Mouse (Mus musculus) lung, embryonic 14.5 days (tissue): ENCODE data around the gene Mmp9. TPM values are rescaled to one million over a fixed set of nuclear protein-coding genes. Genes with fewer than 3 reads are reported as not detected.

Source experiments
- ATAC-seq: fragments of 200-750 bp; cut with Nextera tagmentation; 2 replicates; pipeline ENCODE4 v1.8.0; 2017; ENCODE audit warnings: mild to moderate bottlenecking, moderate TSS enrichment, moderate library complexity; ENCODE audit not compliant: insufficient read depth
- DNase-seq: peaks from one replicate; pipeline ENCODE4 v3.0.0-alpha.2; 2015
- H3K27ac ChIP-seq: fragments of 300-500 bp; sonication (generic); 2 replicates; pipeline ENCODE4 v1.5.1; 2014; ENCODE audit warnings: low read depth, mild to moderate bottlenecking, moderate library complexity
- H3K27me3 ChIP-seq: fragments of 300-500 bp; sonication (generic); 2 replicates; pipeline ENCODE4 v1.6.1; 2014; ENCODE audit warnings: low read length, control low read depth; ENCODE audit not compliant: insufficient read depth
- H3K36me3 ChIP-seq: fragments of 300-500 bp; sonication (generic); 2 replicates; pipeline ENCODE4 v1.6.1; 2014; ENCODE audit warnings: control low read depth; ENCODE audit not compliant: insufficient read depth
- H3K4me1 ChIP-seq: fragments of 300-500 bp; sonication (generic); 2 replicates; pipeline ENCODE4 v1.6.1; 2014; ENCODE audit warnings: antibody characterized with exemption, control low read depth; ENCODE audit not compliant: insufficient read depth
- H3K4me2 ChIP-seq: fragments of 300-500 bp; sonication (generic); 2 replicates; pipeline ENCODE4 v1.6.1; 2014; ENCODE audit warnings: mild to moderate bottlenecking
- H3K4me3 ChIP-seq: fragments of 300-500 bp; sonication (generic); 2 replicates; pipeline ENCODE4 v1.5.1; 2014; ENCODE audit warnings: low read depth, low read length
- H3K9ac ChIP-seq: fragments of 300-500 bp; sonication (generic); 2 replicates; pipeline ENCODE4 v1.6.1; 2014
- H3K9me3 ChIP-seq: fragments of 300-500 bp; sonication (generic); 2 replicates; pipeline ENCODE4 v1.6.1; 2016; ENCODE audit warnings: low read depth, low read length, control low read depth
- CTCF ChIP-seq: IDR thresholded peaks from 2 replicates; pipeline ENCODE4 v1.5.1; 2016; ENCODE audit warnings: antibody characterized with exemption, low read depth
- WGBS: fragments of 180-500 bp; shearing (Covaris S2); extraction: QIAGEN DNeasy Blood & Tissue Kit; methylation state at CpG from one replicate; pipeline ENCODE4 v1.1.7; 2014; 5-methylcytosine and 5-hydroxymethylcytosine counted together
- polyA plus RNA-seq: library from polyadenylated mRNA; unstranded; fragments of >200 nt; fragmentation: Nextera tagmentation; extraction: Ambion mirVana; gene quantifications from 2 replicates; pipeline ENCODE4 v1.2.1, GENCODE M21; 2014

Gene Mmp9
- polyA plus RNA-seq, 1 experiment from 2014 or later: 0.25 TPM

GRCm38 (mm10) chr2:164952448-164952847 is 11.9 kb downstream of the Mmp9 start:
- Histone ChIP-seq H3K9ac (no peak overlapping the region), H3K27me3 (peaks cover 70% of the 10 kb centered on the region), H3K27ac (no peak overlapping the region), H3K9me3 (no peaks in the 10 kb centered on the region), H3K4me3 (no peak overlapping the region), H3K4me1 (no peaks in the 10 kb centered on the region), H3K4me2 (no peak overlapping the region), H3K36me3 (no peaks in the 10 kb centered on the region)
- ATAC-seq (no peak), DNase-seq (no peak)
- TF ChIP-seq CTCF: peak; percentile 18; the same call in 1 of the 2 replicates
- 32% methylated on average over 13 of the region's 13 CpGs for WGBS

- peak; percentile 96 for TF ChIP-seq CTCF
- Histone ChIP-seq H3K4me3 (no peak overlapping the region), H3K27me3 (peaks cover 63% of the 10 kb centered on the region), H3K4me2 (peak overlapping the region; percentile 36; the same call in 1 of the 2 replicates), H3K4me1 (no peaks in the 10 kb centered on the region), H3K27ac (no peak overlapping the region), H3K9ac (no peak overlapping the region; the same call in 1 of the 2 replicates), H3K36me3 (no peaks in the 10 kb centered on the region), H3K9me3 (no peaks in the 10 kb centered on the region)
- ATAC-seq (peak; percentile 81), DNase-seq (peak; percentile 90)
- under 1% methylated on average over 21 of the region's 21 CpGs for WGBS
These were observed 12.6 kb downstream of the Mmp9 start for GRCm38 (mm10) chr2:164953224-164953623.

- TF ChIP-seq CTCF: peak; percentile 20; the same call in 1 of the 2 replicates
- peaks cover 38% of the 10 kb centered on the region for H3K27me3 ChIP-seq
- H3K9ac ChIP-seq: no peak overlapping the region
- no peaks in the 10 kb centered on the region for H3K9me3 ChIP-seq
- ATAC-seq (no peak), DNase-seq (no peak)
- no peak overlapping the region for H3K27ac ChIP-seq
- 60% methylated on average over 4 of the region's 4 CpGs for WGBS
- H3K4me3 ChIP-seq: no peak overlapping the region
- H3K36me3 ChIP-seq: no peaks in the 10 kb centered on the region
- H3K4me1 ChIP-seq: no peaks in the 10 kb centered on the region
- H3K4me2 ChIP-seq: no peak overlapping the region
These were observed 15.1 kb downstream of the Mmp9 start for GRCm38 (mm10) chr2:164955725-164956124.

DNA sequence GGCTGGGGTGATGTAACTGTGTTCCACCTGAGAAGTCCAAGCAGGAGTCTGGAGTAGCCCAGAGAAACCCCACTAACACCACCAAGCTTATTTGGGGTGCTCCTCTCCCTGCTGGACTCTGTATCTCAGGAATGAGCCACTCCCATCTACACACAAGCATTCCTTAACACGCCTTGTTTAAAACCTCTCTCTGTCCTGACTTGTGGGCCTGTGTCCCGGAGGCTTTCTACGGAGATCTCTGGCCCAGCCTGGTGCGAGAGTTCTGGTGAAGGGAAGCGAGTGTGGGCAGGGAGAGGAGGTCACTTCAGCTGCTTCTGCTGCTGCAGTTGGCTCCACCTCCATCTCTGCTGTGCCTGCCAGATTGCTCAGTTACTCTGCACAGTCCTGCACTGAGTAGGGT is 15.6 kb downstream of the Mmp9 start:
- H3K9ac ChIP-seq: no peak overlapping the region
- H3K9me3 ChIP-seq: no peaks in the 10 kb centered on the region
- TF ChIP-seq CTCF: no peak
- no peak overlapping the region for H3K4me3 ChIP-seq
- WGBS: 65% methylated on average over 5 of the region's 5 CpGs
- ATAC-seq: no peak
- H3K36me3 ChIP-seq: no peaks in the 10 kb centered on the region
- no peaks in the 10 kb centered on the region for H3K4me1 ChIP-seq
- no peak for DNase-seq
- peaks cover 33% of the 10 kb centered on the region for H3K27me3 ChIP-seq
- H3K4me2 ChIP-seq: no peak overlapping the region
- H3K27ac ChIP-seq: no peak overlapping the region

DNA sequence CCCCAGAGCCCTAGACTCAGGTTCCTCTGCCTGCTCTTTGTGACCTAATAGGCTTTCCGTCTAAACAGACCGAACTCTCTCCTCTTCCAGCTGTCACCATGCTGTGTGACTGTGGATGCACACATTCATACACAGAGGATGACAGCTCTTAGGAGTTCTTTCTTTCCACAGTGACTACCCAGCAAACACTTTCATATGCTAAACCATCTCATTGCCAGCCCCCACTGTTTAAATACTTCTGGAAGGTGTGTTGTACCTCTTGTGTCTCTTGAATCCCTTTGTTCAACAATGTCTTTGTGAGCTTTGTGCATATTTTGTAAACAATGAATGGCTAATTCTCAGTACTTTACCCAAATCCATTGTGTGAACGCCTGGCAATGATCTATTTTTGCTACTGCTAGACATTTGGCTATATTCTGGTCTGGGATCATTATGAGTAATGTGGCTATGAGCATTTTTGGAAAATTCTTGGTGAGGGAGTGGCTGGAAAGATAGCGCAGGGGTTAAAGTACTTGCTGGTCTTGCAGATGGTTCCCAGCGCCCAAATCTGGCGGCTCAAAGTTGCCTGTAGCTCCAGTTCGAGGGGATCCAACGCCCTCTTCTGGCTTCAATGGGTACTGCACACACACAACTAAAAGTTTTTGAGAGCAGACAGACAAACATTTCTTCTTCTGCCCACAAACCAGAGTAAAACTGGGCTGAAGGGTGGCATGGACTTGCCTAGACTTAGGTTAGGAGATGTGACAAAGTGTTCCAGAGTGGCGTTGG is 17.2 kb downstream of the Mmp9 start:
- WGBS: 57% methylated on average over 9 of the region's 9 CpGs
- peak; percentile 32; the same call in 1 of the 2 replicates for TF ChIP-seq CTCF
- Histone ChIP-seq H3K4me1 (no peaks in the 10 kb centered on the region), H3K27ac (no peak overlapping the region), H3K9ac (no peak overlapping the region), H3K36me3 (no peaks in the 10 kb centered on the region), H3K9me3 (no peaks in the 10 kb centered on the region), H3K4me3 (no peak overlapping the region), H3K4me2 (no peak overlapping the region), H3K27me3 (peaks cover 18% of the 10 kb centered on the region)
- no peak for DNase-seq
- ATAC-seq: no peak

GRCm38 (mm10) chr2:164960716-164961441 is 20.3 kb downstream of the Mmp9 start, which contains the start of gene Slc12a5:
Gene Slc12a5, plus strand, starts transcription at chr2:164960802.
- under 1% methylated on average over 49 of the region's 54 CpGs for WGBS

More at GRCm38 (mm10) chr2:164960716-164961441, 20.3 kb downstream of the Mmp9 start, which contains the start of gene Slc12a5:
- peak within 1 kb of the TSS; percentile 52 for H3K4me3 ChIP-seq
- peak within 1 kb of the TSS; percentile 73 for H3K4me2 ChIP-seq
- H3K9me3 ChIP-seq: no peaks in the 10 kb centered on the region
- peak within 1 kb of the TSS; percentile 40 for H3K9ac ChIP-seq
- H3K36me3 ChIP-seq: no peaks in the 10 kb centered on the region
- DNase-seq (peak; percentile 79), ATAC-seq (peak; percentile 85)
- H3K4me1 ChIP-seq: no peaks in the 10 kb centered on the region
- H3K27ac ChIP-seq: no peak within 1 kb of the TSS
- no peak for TF ChIP-seq CTCF
- H3K27me3 ChIP-seq: no peaks in the 10 kb centered on the region
